Mouse (Mus musculus): ENCODE data around the gene Abce1. TPM values are rescaled to one million over a fixed set of nuclear protein-coding genes. Genes with fewer than 3 reads are reported as not detected.
"Not testable (repeated sequence)": the region's sequence is repeated elsewhere in the genome, so short reads cannot be mapped to it uniquely, and the experiment has no call there.

The Abce1 gene
- 10 to 100 TPM; 55.0 to 61.4 TPM for total RNA-seq (2021)

GRCm38 (mm10) chr8:79711064-79711961, at the start of gene Abce1, which contains the start of gene Anapc10:
Gene Abce1 (minus strand): TSS chr8:79711740.
Gene Anapc10 (plus strand): TSS chr8:79711820.
- DNase-seq, result peak; percentile 98 to 99
- intact Hi-C loops (cut with DNase I), result loop anchor here (5.0 kb wide), 1 partner anchor 414 kb away; no protein-coding TSS in a partner anchor

GRCm38 (mm10) chr8:79750305-79750704, 38.8 kb upstream of the Abce1 start:
- intact Hi-C loops (cut with DNase I), result no loop called here
- no peak for DNase-seq

GRCm38 (mm10) chr8:79748591-79748990, 37.1 kb upstream of the Abce1 start:
- intact Hi-C loops (cut with DNase I), result loop anchor here (5.0 kb wide), 1 partner anchor 939 kb away; no protein-coding TSS in a partner anchor
- DNase-seq, result no peak

- intact Hi-C loops (cut with DNase I), result loop anchor here (5.0 kb wide), 1 partner anchor 939 kb away; no protein-coding TSS in a partner anchor
- DNase-seq, result no peak
These were observed 36.6 kb upstream of the Abce1 start for GRCm38 (mm10) chr8:79748171-79748570.

GRCm38 (mm10) chr8:79734304-79734703, 22.8 kb upstream of the Abce1 start:
- intact Hi-C loops (cut with DNase I), result loop anchor here (1.0 to 5.0 kb wide), 2 partner anchors 749 to 953 kb away; no protein-coding TSS in a partner anchor
- DNase-seq, result peak; percentile 41 to 62

- intact Hi-C loops (cut with DNase I), result no loop called here
- DNase-seq, result no peak
These were observed 16.4 kb upstream of the Abce1 start for GRCm38 (mm10) chr8:79727900-79728299.

GRCm38 (mm10) chr8:79724589-79724988, 13.0 kb upstream of the Abce1 start:
- intact Hi-C loops (cut with DNase I), result no loop called here
- DNase-seq, result no peak

- intact Hi-C loops (cut with DNase I), result no loop called here
- DNase-seq, result no peak
These were observed 11.8 kb upstream of the Abce1 start for GRCm38 (mm10) chr8:79723308-79723707.

GRCm38 (mm10) chr8:79721537-79721936, 10.0 kb upstream of the Abce1 start:
- intact Hi-C loops (cut with DNase I), result no loop called here
- no peak for DNase-seq

GRCm38 (mm10) chr8:79712676-79713075, 1.1 kb upstream of the Abce1 start:
- intact Hi-C loops (cut with DNase I), result loop anchor here (5.0 kb wide), 1 partner anchor 415 kb away; no protein-coding TSS in a partner anchor
- DNase-seq, result no peak

- no peak for DNase-seq
- intact Hi-C loops (cut with DNase I), result no loop called here
These were observed 4.9 kb downstream of the Abce1 start for GRCm38 (mm10) chr8:79706687-79707086.

- intact Hi-C loops (cut with DNase I), result no loop called here
- DNase-seq, result no peak
These were observed 19.0 kb downstream of the Abce1 start for GRCm38 (mm10) chr8:79692531-79692930.

GRCm38 (mm10) chr8:79685927-79686326, 25.6 kb downstream of the Abce1 start:
- intact Hi-C loops (cut with DNase I); DNase-seq: not testable (repeated sequence)

GRCm38 (mm10) chr8:79680965-79681364, 30.6 kb downstream of the Abce1 start:
- intact Hi-C loops (cut with DNase I), result no loop called here
- DNase-seq, result peak in 1 of 2 experiments; percentile 9

- intact Hi-C loops (cut with DNase I), result no loop called here
- DNase-seq, result peak; percentile 27 to 38
These were observed 31.0 kb downstream of the Abce1 start for GRCm38 (mm10) chr8:79680555-79680954.

GRCm38 (mm10) chr8:79680083-79680482, 31.5 kb downstream of the Abce1 start:
- intact Hi-C loops (cut with DNase I), result not testable (repeated sequence)
- DNase-seq, result peak in 1 of 2 experiments; percentile 11

GRCm38 (mm10) chr8:79679005-79679404, 32.5 kb downstream of the Abce1 start:
- intact Hi-C loops (cut with DNase I), result no loop called here
- DNase-seq, result no peak

- no peak for DNase-seq
- intact Hi-C loops (cut with DNase I), result no loop called here
These were observed 35.1 kb downstream of the Abce1 start for GRCm38 (mm10) chr8:79676461-79676860.

GRCm38 (mm10) chr8:79658715-79659114, 52.8 kb downstream of the Abce1 start:
- DNase-seq; intact Hi-C loops (cut with DNase I): not testable (repeated sequence)

GRCm38 (mm10) chr8:79653736-79654135, 57.8 kb downstream of the Abce1 start:
- no peak for DNase-seq
- intact Hi-C loops (cut with DNase I), result no loop called here

- intact Hi-C loops (cut with DNase I), result no loop called here
- DNase-seq, result peak in 1 of 2 experiments; percentile 48
These were observed 61.3 kb downstream of the Abce1 start for GRCm38 (mm10) chr8:79650158-79650814.

All from heart, postnatal 10 days (tissue).